Mouse (Mus musculus): ENCODE measurements at regions not wholly inside any gene's neighbourhood (a gene's known extent, or its start where the extent isn't known, plus 50 kb on each side); places are given as distances from the start of the nearest gene placed in this dataset.

GRCm38 (mm10) chr15:51597841-51598240, 2286.9 kb upstream of the Gm7489 start:
- TF ChIP-seq POLR2A (IDR thresholded peaks at IDR 0.05; ENCODE audit: low read depth, low read length) (no peak), CTCF (IDR thresholded peaks at IDR 0.05; ENCODE audit: extremely low read depth, insufficient read length, insufficient replicate concordance, low read depth, low read length) (no peak)

Measured in small intestine, adult 2 months (tissue).